Mouse (Mus musculus) myocyte (in vitro differentiated cells): ENCODE measurements at regions not wholly inside any gene's neighbourhood (a gene's known extent, or its start where the extent isn't known, plus 50 kb on each side); places are given as distances from the start of the nearest gene placed in this dataset.

ENCODE experiments used
- MAX ChIP-seq: IDR thresholded peaks from one replicate; pipeline ENCODE4 v1.6.1; 2011; ENCODE audit warnings: low read depth, mild to moderate bottlenecking, control low read depth
- POLR2A ChIP-seq: IDR thresholded peaks from one replicate; pipeline ENCODE4 v1.6.1; 2011; ENCODE audit warnings: low read depth, mild to moderate bottlenecking, control low read depth, moderate library complexity; ENCODE audit not compliant: insufficient read length
- POLR2AphosphoS2 ChIP-seq: IDR thresholded peaks from one replicate; pipeline ENCODE4 v1.6.1; 2011; ENCODE audit warnings: low read depth, control low read depth; ENCODE audit not compliant: insufficient read length
- TCF12 ChIP-seq: IDR thresholded peaks from one replicate; pipeline ENCODE4 v1.6.1; 2011; ENCODE audit warnings: mild to moderate bottlenecking, control low read depth; ENCODE audit not compliant: poor library complexity, insufficient read depth, severe bottlenecking

DNA sequence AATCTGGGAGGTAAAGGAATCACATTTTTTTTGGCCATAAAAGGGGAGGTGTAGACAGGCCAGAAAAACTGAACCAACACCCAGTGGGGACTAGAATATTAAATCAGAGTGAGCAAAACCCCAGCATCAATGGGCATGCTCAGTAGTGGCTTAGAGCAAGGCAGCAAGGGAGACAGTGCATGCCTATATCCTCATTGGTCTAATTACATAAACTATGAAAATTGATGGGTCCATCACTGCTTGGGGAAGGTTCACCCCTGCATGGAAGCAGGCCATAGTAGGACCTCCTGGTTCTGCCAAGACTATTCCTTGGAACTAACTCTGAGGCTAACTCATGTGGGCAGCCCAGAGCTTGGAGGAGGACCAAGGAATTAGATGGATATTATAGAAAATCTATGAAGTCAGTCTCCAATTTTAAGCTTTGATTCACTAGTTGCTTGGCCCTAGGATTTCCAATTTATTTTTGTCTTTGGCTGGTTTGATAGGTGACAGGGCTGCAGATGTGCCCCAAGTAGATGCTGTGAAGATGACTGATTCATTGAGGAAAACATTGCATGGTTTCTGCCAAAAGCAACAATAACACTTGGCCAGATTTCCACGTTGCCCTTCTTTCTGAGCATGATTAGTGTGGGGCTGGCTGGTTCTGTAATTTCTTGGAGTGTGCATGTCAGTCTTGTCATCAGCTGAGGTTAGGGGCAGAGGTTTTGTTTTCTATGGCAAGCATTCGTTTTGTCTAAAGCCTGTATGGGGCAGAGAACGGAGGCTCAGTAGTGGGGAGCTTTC lies 70.0 kb upstream of the Tmem72 start:
- no peak for TF ChIP-seq POLR2A
- no peak for TF ChIP-seq POLR2AphosphoS2
- TF ChIP-seq MAX: no peak
- TF ChIP-seq TCF12: no peak
